Mouse (Mus musculus): ENCODE results near the gene Clca2. TPM values are rescaled to one million over a fixed set of nuclear protein-coding genes. Genes with fewer than 3 reads are reported as not detected.
A peak's percentile ranks its signal among the peaks of the same experiment; 100 is the strongest.

Clca2 gene
- 0.22 and 0.70 TPM in 2 replicates for polyA plus RNA-seq (2015; fragmentation: Nextera tagmentation; extraction: Ambion mirVana)

- 49% methylated on average over 6 of the region's 6 CpGs for WGBS
- Histone ChIP-seq H3K4me2 (ENCODE audit: low read length) (no peak within 1 kb of the TSS), H3K9ac (ENCODE audit: low read depth, low read length) (no peak within 1 kb of the TSS), H3K27ac (0 out of 2 replicates have a peak within 1 kb of the TSS, but pooled peaks have one; percentile 6), H3K4me3 (replicated peaks; ENCODE audit: low read depth, low read length) (no peak within 1 kb of the TSS), H3K27me3 (ENCODE audit: insufficient read depth, low read length) (no peaks in the 10 kb centered on the region), H3K4me1 (replicated peaks; ENCODE audit: insufficient read depth, low read length) (no peaks in the 10 kb centered on the region), H3K9me3 (replicated peaks; ENCODE audit: low read length) (no peaks in the 10 kb centered on the region), H3K36me3 (ENCODE audit: insufficient read depth, low read length) (no peaks in the 10 kb centered on the region)
- TF ChIP-seq CTCF (IDR thresholded peaks at IDR 0.05; ENCODE audit: low read depth): no peak
- DNase-seq (ENCODE audit: low spot score) (no peak), ATAC-seq (replicated peaks; ENCODE audit: low FRiP score, low read depth) (no peak)
Observed at GRCm38 (mm10) chr3:145099291-145099690, at the start of gene Clca2. Gene Clca2 (minus strand): TSS chr3:145099443.

GRCm38 (mm10) chr3:145147952-145148351, 48.7 kb upstream of the Clca2 start:
- no peak for TF ChIP-seq CTCF (IDR thresholded peaks at IDR 0.05; ENCODE audit: low read depth)
- H3K27ac ChIP-seq: no peak overlapping the region
- no peak overlapping the region for H3K4me3 ChIP-seq (replicated peaks; ENCODE audit: low read depth, low read length)
- H3K4me1 ChIP-seq (replicated peaks; ENCODE audit: insufficient read depth, low read length): no peaks in the 10 kb centered on the region
- no peak overlapping the region for H3K4me2 ChIP-seq (ENCODE audit: low read length)
- no peak for DNase-seq (ENCODE audit: low spot score)
- 0 out of 2 replicates have a peak, but pooled peaks cover 4% of the 10 kb centered on the region for H3K36me3 ChIP-seq (ENCODE audit: insufficient read depth, low read length)
- no peaks in the 10 kb centered on the region for H3K9me3 ChIP-seq (replicated peaks; ENCODE audit: low read length)
- H3K27me3 ChIP-seq (ENCODE audit: insufficient read depth, low read length): no peaks in the 10 kb centered on the region
- no peak for ATAC-seq (replicated peaks; ENCODE audit: low FRiP score, low read depth)
- H3K9ac ChIP-seq (ENCODE audit: low read depth, low read length): no peak overlapping the region

- Histone ChIP-seq H3K4me3 (replicated peaks; ENCODE audit: low read depth, low read length) (no peak overlapping the region), H3K9me3 (replicated peaks; ENCODE audit: low read length) (no peaks in the 10 kb centered on the region), H3K27me3 (ENCODE audit: insufficient read depth, low read length) (no peaks in the 10 kb centered on the region), H3K27ac (no peak overlapping the region), H3K9ac (ENCODE audit: low read depth, low read length) (no peak overlapping the region), H3K4me1 (replicated peaks; ENCODE audit: insufficient read depth, low read length) (no peaks in the 10 kb centered on the region), H3K36me3 (ENCODE audit: insufficient read depth, low read length) (0 out of 2 replicates have a peak, but pooled peaks cover 4% of the 10 kb centered on the region), H3K4me2 (ENCODE audit: low read length) (no peak overlapping the region)
- TF ChIP-seq CTCF (IDR thresholded peaks at IDR 0.05; ENCODE audit: low read depth): peak; percentile 64
- DNase-seq (ENCODE audit: low spot score) (peak; percentile 28), ATAC-seq (replicated peaks; ENCODE audit: low FRiP score, low read depth) (no peak)
- 85% methylated on average over 2 of the region's 2 CpGs for WGBS
Observed at GRCm38 (mm10) chr3:145147483-145147882, 48.2 kb upstream of the Clca2 start.

GRCm38 (mm10) chr3:145146871-145147270, 47.6 kb upstream of the Clca2 start:
- no peak overlapping the region for H3K9ac ChIP-seq (ENCODE audit: low read depth, low read length)
- H3K36me3 ChIP-seq (ENCODE audit: insufficient read depth, low read length): 0 out of 2 replicates have a peak, but pooled peaks cover 4% of the 10 kb centered on the region
- H3K27ac ChIP-seq: no peak overlapping the region
- ATAC-seq (replicated peaks; ENCODE audit: low FRiP score, low read depth) (no peak), DNase-seq (ENCODE audit: low spot score) (no peak)
- no peaks in the 10 kb centered on the region for H3K27me3 ChIP-seq (ENCODE audit: insufficient read depth, low read length)
- H3K9me3 ChIP-seq (replicated peaks; ENCODE audit: low read length): no peaks in the 10 kb centered on the region
- TF ChIP-seq CTCF (IDR thresholded peaks at IDR 0.05; ENCODE audit: low read depth): no peak
- no peaks in the 10 kb centered on the region for H3K4me1 ChIP-seq (replicated peaks; ENCODE audit: insufficient read depth, low read length)
- 77% methylated on average over 9 of the region's 9 CpGs for WGBS
- no peak overlapping the region for H3K4me2 ChIP-seq (ENCODE audit: low read length)
- H3K4me3 ChIP-seq (replicated peaks; ENCODE audit: low read depth, low read length): no peak overlapping the region

- ATAC-seq (replicated peaks; ENCODE audit: low FRiP score, low read depth) (no peak), DNase-seq (ENCODE audit: low spot score) (no peak)
- no peaks in the 10 kb centered on the region for H3K36me3 ChIP-seq (ENCODE audit: insufficient read depth, low read length)
- no peak overlapping the region for H3K27ac ChIP-seq
- H3K9ac ChIP-seq (ENCODE audit: low read depth, low read length): no peak overlapping the region
- no peak overlapping the region for H3K4me3 ChIP-seq (replicated peaks; ENCODE audit: low read depth, low read length)
- H3K27me3 ChIP-seq (ENCODE audit: insufficient read depth, low read length): no peaks in the 10 kb centered on the region
- no peaks in the 10 kb centered on the region for H3K4me1 ChIP-seq (replicated peaks; ENCODE audit: insufficient read depth, low read length)
- TF ChIP-seq CTCF (IDR thresholded peaks at IDR 0.05; ENCODE audit: low read depth): no peak
- H3K9me3 ChIP-seq (replicated peaks; ENCODE audit: low read length): no peaks in the 10 kb centered on the region
- WGBS: 85% methylated on average over 10 of the region's 10 CpGs
- H3K4me2 ChIP-seq (ENCODE audit: low read length): no peak overlapping the region
Observed at GRCm38 (mm10) chr3:145143856-145144255, 44.6 kb upstream of the Clca2 start.

GRCm38 (mm10) chr3:145142925-145143324, 43.7 kb upstream of the Clca2 start:
- no peak for DNase-seq (ENCODE audit: low spot score)
- H3K4me2 ChIP-seq (ENCODE audit: low read length): no peak overlapping the region

GRCm38 (mm10) chr3:145140236-145140635, 41.0 kb upstream of the Clca2 start:
- Histone ChIP-seq H3K4me3 (replicated peaks; ENCODE audit: low read depth, low read length) (no peak overlapping the region), H3K9me3 (replicated peaks; ENCODE audit: low read length) (no peaks in the 10 kb centered on the region), H3K9ac (ENCODE audit: low read depth, low read length) (no peak overlapping the region), H3K36me3 (ENCODE audit: insufficient read depth, low read length) (0 out of 2 replicates have a peak, but pooled peaks cover 4% of the 10 kb centered on the region), H3K4me2 (ENCODE audit: low read length) (no peak overlapping the region), H3K27me3 (ENCODE audit: insufficient read depth, low read length) (no peaks in the 10 kb centered on the region), H3K4me1 (replicated peaks; ENCODE audit: insufficient read depth, low read length) (no peaks in the 10 kb centered on the region), H3K27ac (no peak overlapping the region)
- ATAC-seq (replicated peaks; ENCODE audit: low FRiP score, low read depth): no peak
- TF ChIP-seq CTCF (IDR thresholded peaks at IDR 0.05; ENCODE audit: low read depth): no peak
- DNase-seq (ENCODE audit: low spot score): no peak
- 56% methylated on average over 4 of the region's 4 CpGs for WGBS

More at GRCm38 (mm10) chr3:145142925-145143324, 43.7 kb upstream of the Clca2 start:
- no peak for ATAC-seq (replicated peaks; ENCODE audit: low FRiP score, low read depth)
- no peaks in the 10 kb centered on the region for H3K36me3 ChIP-seq (ENCODE audit: insufficient read depth, low read length)
- no peak overlapping the region for H3K27ac ChIP-seq
- no peaks in the 10 kb centered on the region for H3K4me1 ChIP-seq (replicated peaks; ENCODE audit: insufficient read depth, low read length)
- no peak overlapping the region for H3K4me3 ChIP-seq (replicated peaks; ENCODE audit: low read depth, low read length)
- no peak overlapping the region for H3K9ac ChIP-seq (ENCODE audit: low read depth, low read length)
- H3K9me3 ChIP-seq (replicated peaks; ENCODE audit: low read length): no peaks in the 10 kb centered on the region
- no peak for TF ChIP-seq CTCF (IDR thresholded peaks at IDR 0.05; ENCODE audit: low read depth)
- no peaks in the 10 kb centered on the region for H3K27me3 ChIP-seq (ENCODE audit: insufficient read depth, low read length)
